8 mouse cellular contexts compared by ENCODE assay signal in genomic region chr4:88721791-88722721, GRCm38 (mm10). TPM values are rescaled to one million over a fixed set of nuclear protein-coding genes. Genes with fewer than 3 reads are reported as not detected.
A peak's percentile ranks its signal among the peaks of the same experiment; 100 is the strongest.
DNase-seq lines count a peak whose midpoint lies in the region; ATAC-seq and TF ChIP-seq lines count a peak whose summit lies in the region.

Gene Gm26566, plus strand, starts transcription at chr4:88721805.
Gene Klhl9, minus strand, starts transcription at chr4:88722465.

- H3K4me2 ChIP-seq in hindbrain, postnatal 0 days (ENCODE audit: low read depth, low read length): peak within 1 kb of the TSS; percentile 79

- H3K4me1 ChIP-seq in hindbrain, postnatal 0 days (ENCODE audit: insufficient read depth, low read length): peaks cover 19% of the 10 kb centered on the region

- TF ChIP-seq CTCF in hindbrain, postnatal 0 days (IDR thresholded peaks at IDR 0.05; ENCODE audit: low read depth): no peak
- TF ChIP-seq CTCF in left cerebral cortex, adult 2 months (IDR thresholded peaks at IDR 0.05): no peak

- ATAC-seq in hindbrain, postnatal 0 days: peak; percentile 99
- ATAC-seq in megakaryocyte, adult 5-6 weeks (ENCODE audit: poor library complexity, severe bottlenecking): peak; percentile 91

- H3K36me3 ChIP-seq in hindbrain, postnatal 0 days (ENCODE audit: insufficient read depth, low read length): peaks cover 6% of the 10 kb centered on the region

- peak within 1 kb of the TSS; percentile 97 for H3K27ac ChIP-seq in hindbrain, postnatal 0 days
- peak within 1 kb of the TSS; percentile 99 for H3K27ac ChIP-seq in left cerebral cortex, adult 2 months

- H3K9me3 ChIP-seq in hindbrain, postnatal 0 days (ENCODE audit: low read length): no peaks in the 10 kb centered on the region

- H3K9ac ChIP-seq in hindbrain, postnatal 0 days (replicated peaks; ENCODE audit: low read length): peak within 1 kb of the TSS; percentile 92

- no peaks in the 10 kb centered on the region for H3K27me3 ChIP-seq in hindbrain, postnatal 0 days (ENCODE audit: insufficient read depth, low read length)

- WGBS in hindbrain, postnatal 0 days: under 1% methylated on average over 82 of the region's 82 CpGs

- H3K4me3 ChIP-seq in hindbrain, postnatal 0 days (ENCODE audit: low read length): peak within 1 kb of the TSS; percentile 62
- H3K4me3 ChIP-seq in left cerebral cortex, adult 2 months: peak within 1 kb of the TSS; percentile 99

- intact Hi-C loops in left cerebral cortex, adult 2 months (cut with DNase I): no loop called here

- DNase-seq in WW6 (ENCODE audit: low read depth, low spot score): peak; percentile 65
- peak; percentile 86 to 92 for DNase-seq in cerebellum, postnatal 4 days (ENCODE audit: low spot score in 2 of 2)
- DNase-seq in gastrocnemius, adult 18-20 months (ENCODE audit: low spot score): peak; percentile 90
- peak; percentile 97 for DNase-seq in hindbrain, postnatal 0 days (ENCODE audit: low spot score)
- DNase-seq in left cerebral cortex, adult 2 months (ENCODE audit: extremely low spot score in 1 of 2, low spot score in 2 of 2): peak; percentile 88 to 89
- peak; percentile 88 for DNase-seq in right cerebral cortex, adult 2 months (ENCODE audit: low spot score in 2 of 2)
- peak; percentile 92 for DNase-seq in urinary bladder, postnatal 14 days (ENCODE audit: low spot score)

RNA-seq across cellular contexts. Expression of gene Gm26566, which starts in this region (rescaled TPM):
- total RNA-seq in gastrocnemius, adult 18-20 months (2021): under 1 TPM in 1 of 2 experiments, not detected in 1; 0.21 TPM
- 0.18 and 2.2 TPM in 2 replicates for total RNA-seq in hindbrain, postnatal 0 days (2014; rRNA removed)
- polyA plus RNA-seq in hindbrain, postnatal 0 days (2015; fragmentation: Nextera tagmentation; extraction: Ambion mirVana): 1.4 and 1.5 TPM in 2 replicates
- total RNA-seq in left cerebral cortex, adult 2 months (2021): 1 to 10 TPM in 1 of 2 experiments, under 1 TPM in 1; 0.79 to 1.1 TPM
- not detected in 2 replicates for total RNA-seq in megakaryocyte, adult 5-6 weeks (2015)
- 0.55 TPM in 1 of 2 replicates, not detected in the other for total RNA-seq in megakaryocyte, adult 5-6 weeks (2017)

RNA-seq across cellular contexts. Expression of gene Klhl9, which starts in this region (rescaled TPM):
- 10 to 100 TPM; 50.5 to 62.5 TPM for total RNA-seq in gastrocnemius, adult 18-20 months (2021)
- total RNA-seq in hindbrain, postnatal 0 days (2014; rRNA removed): 140 TPM in 2 replicates
- polyA plus RNA-seq in hindbrain, postnatal 0 days (2015; fragmentation: Nextera tagmentation; extraction: Ambion mirVana): 73.1 and 78.8 TPM in 2 replicates
- total RNA-seq in left cerebral cortex, adult 2 months (2021): 10 to 100 TPM; 96.7 to 97.8 TPM
- total RNA-seq in megakaryocyte, adult 5-6 weeks (2015): 56.7 and 61.1 TPM in 2 replicates
- total RNA-seq in megakaryocyte, adult 5-6 weeks (2017): 83.8 and 85.5 TPM in 2 replicates

Comparison
In these comparisons a context has a peak if more than half of its experiments do, and no peak if none do; other contexts are left out.
1. Peak in every context shown above with its lines: DNase-seq, ATAC-seq, H3K4me3 ChIP-seq and H3K27ac ChIP-seq.